Mouse (Mus musculus) c-Kit-positive CD71-positive TER-119-negative erythroid progenitor cells, embryonic 14.5 days (primary cell): ENCODE data around the gene Ttc39b.
A peak's percentile ranks its signal among the peaks of the same experiment; 100 is the strongest.

Source experiments
- DNase-seq: peaks from one replicate; pipeline ENCODE4 v3.0.0-alpha.2; 2013; ENCODE audit warnings: low read depth

Ttc39b gene

GRCm38 (mm10) chr4:83228664-83229283, 95.3 kb downstream of the Ttc39b start:
- no peak for DNase-seq

DNA sequence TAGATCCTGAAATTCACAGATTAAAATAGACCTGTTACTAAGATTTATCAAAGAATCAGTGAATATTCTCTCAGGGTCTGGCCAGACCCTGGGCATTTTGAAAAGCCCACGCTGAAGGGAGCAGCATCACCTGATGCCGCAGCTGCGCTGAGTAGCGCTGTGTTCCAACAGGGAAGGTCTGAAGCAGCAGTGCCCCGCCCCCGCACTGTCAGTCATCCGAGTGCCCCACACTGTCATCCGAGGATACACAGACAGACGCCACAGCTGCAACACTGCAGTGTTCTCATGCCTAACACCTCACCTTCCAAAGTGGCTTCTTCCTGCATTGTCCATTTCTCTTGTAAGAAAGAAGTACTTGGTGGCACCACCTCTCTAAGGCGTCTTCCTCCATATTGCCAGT, 96.0 kb downstream of the Ttc39b start:
- no peak for DNase-seq

- no peak for DNase-seq
Observed at GRCm38 (mm10) chr4:83225633-83226360, 98.3 kb downstream of the Ttc39b start.

- peak; percentile 7 for DNase-seq
Observed at GRCm38 (mm10) chr4:83224242-83224641, 99.8 kb downstream of the Ttc39b start.

DNA sequence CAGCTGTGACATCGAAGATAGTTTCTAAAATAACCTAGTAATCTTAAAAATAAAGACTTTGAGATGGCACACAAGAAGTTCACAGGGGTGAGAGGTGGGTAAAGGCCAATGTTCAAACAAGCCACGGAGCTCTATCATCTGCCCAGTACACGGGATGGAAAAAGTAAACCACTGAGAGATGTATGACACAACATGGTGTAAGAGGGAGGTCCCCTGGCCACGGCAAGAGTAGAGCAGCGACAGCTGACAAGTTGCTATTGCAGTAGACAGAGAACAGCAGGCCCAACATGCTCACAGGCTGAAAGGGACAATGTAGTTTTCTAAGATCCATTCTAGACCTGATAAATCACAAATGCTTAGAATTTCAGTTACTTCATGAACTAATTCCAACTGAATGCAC, 100.9 kb downstream of the Ttc39b start:
- DNase-seq, result no peak

DNA sequence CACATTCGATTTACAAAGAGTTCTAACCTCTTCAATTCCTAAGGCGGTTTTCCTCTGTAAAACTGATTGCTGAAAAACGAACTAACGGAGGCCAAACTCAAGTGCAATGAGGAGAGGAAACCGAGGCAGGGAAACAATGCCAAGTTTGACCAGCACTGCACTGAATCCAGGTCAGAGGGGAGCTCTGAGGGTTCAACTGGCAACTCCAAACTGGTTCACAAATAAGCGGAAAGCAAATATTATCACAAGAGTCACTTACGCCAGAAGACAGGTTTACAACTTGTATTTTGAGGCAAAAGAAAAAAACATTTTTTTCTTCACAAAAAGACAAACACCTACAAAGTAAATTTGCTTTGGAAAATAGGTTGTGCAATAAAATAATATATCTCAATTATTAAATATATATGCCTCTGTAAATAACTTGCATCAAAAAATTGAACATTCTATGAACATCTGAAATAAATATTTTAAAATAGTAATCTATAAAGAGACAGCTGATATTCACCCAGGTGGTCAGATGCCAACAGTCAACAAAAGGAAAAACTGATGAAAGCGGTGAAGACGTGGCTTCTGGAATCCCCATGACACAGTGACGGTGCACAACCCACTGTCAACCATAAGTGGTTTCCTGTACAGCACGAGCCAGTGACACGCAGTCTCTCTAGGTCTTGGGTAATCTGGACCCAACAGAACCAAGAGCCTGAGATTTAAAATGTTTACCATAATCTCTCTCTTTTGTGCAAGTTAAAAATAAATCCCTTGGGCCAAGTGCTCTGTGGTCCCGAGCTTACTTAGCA, 103.1 kb downstream of the Ttc39b start:
- DNase-seq, result no peak

GRCm38 (mm10) chr4:83219253-83219652, 104.8 kb downstream of the Ttc39b start:
- no peak for DNase-seq

GRCm38 (mm10) chr4:83217128-83217527, 106.9 kb downstream of the Ttc39b start:
- no peak for DNase-seq

DNA sequence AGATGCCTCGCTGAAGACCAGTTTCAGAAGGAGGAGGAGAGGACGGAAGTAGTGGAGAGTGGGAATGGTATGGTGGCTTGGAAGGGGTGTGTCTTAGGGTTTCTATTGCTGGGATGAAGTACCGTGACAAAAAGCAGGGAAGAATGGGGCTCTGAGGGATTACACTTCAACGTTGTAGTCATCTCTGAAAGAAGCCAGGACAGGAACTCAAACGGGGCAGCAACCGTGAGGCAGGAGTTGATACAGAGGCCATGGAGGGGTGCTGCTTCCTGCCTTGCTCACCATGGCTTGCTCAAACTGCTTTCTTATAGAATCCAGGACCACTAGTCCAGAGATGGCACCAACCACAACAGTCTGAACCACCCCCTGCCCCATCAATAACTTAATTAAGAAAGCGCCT, 107.7 kb downstream of the Ttc39b start:
- no peak for DNase-seq

- DNase-seq, result no peak
Observed at GRCm38 (mm10) chr4:83215776-83216175, 108.3 kb downstream of the Ttc39b start.

- no peak for DNase-seq
Observed at GRCm38 (mm10) chr4:83214822-83215558, 109.1 kb downstream of the Ttc39b start.

DNA sequence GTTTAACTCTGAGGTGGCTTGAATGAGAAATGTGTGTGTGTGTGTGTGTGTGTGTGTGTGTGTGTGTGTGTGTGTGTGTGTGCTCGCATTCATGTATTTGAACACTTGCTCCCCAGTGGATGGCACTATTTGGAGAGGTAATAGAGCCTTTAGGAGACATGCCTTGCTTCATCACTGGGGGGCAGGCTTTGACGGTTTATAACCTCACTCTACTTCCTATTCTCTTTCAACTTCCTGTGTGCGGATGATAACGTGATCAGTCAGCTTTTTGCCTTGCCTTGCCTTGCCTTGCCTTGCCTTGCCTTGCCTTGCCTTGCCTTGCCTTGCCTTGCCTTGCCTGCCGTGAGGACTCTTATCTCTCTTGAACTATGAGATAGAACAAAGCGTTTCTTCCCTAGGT, 110.3 kb downstream of the Ttc39b start:
- DNase-seq, result peak; percentile 4

DNA sequence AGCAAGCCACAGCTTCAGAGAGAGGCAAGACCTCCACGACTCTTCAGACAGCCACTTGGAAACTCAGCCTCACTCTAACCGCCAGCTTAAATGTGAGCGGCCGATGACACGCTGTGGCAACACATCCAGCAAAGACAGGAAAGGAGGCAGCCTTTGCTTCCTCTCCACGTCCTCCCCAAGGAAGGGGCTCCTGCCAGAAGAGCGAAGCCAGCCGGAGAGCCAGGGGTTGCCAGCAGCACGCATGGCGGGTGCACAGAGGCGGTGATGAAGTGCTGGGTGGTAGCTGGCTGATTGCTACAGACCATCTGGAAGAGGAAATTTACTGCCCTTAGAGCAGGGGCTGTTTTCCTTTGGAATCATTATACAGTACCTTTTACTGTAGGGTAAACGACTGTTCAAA, 112.3 kb downstream of the Ttc39b start:
- no peak for DNase-seq

- DNase-seq, result no peak
Observed at GRCm38 (mm10) chr4:83210437-83210836, 113.6 kb downstream of the Ttc39b start.

- DNase-seq, result no peak
Observed at GRCm38 (mm10) chr4:83206803-83207586, 117.1 kb downstream of the Ttc39b start.

DNA sequence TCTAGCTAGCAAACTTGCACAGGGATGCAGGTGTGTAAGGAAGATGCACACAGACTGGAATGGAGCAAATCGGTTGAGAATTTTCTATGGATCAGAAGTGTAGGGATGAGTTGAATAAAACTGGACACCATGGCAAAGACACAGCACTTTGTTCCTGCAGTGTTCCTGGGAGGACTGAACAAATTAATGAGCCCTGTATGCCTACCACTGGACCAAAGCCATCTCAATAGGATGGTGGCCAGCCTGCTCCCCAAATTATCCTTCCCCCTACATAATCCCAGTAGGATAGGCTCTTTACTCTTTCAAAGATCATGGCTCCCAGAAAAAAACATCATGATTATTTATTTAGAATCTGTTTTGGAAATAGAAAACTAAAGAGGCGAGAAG, 117.6 kb downstream of the Ttc39b start:
- no peak for DNase-seq

GRCm38 (mm10) chr4:83199391-83199790, 124.7 kb downstream of the Ttc39b start:
- DNase-seq, result no peak

DNA sequence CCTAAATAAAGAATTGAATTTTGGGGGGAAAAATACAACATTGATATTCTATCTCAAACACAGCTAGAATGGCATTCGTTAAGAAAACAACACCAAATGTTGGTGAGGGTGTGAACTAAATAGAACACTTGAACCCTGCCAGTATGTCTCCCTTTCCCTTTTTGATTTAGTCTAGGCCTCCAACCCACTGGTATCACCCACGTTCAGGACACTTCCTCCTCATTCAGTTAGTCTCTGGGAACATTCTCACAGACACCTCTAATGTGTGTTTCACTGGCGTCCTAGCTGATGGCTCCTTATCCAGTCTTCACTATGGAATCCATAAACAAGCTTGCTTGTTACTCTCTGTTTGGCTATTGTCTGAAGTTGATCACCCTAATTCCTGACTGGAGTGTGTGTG, 125.9 kb downstream of the Ttc39b start:
- DNase-seq, result no peak

- DNase-seq, result no peak
Observed at GRCm38 (mm10) chr4:83189736-83190135, 134.3 kb downstream of the Ttc39b start.

- DNase-seq, result no peak
Observed at GRCm38 (mm10) chr4:83187324-83187723, 136.7 kb downstream of the Ttc39b start.

DNA sequence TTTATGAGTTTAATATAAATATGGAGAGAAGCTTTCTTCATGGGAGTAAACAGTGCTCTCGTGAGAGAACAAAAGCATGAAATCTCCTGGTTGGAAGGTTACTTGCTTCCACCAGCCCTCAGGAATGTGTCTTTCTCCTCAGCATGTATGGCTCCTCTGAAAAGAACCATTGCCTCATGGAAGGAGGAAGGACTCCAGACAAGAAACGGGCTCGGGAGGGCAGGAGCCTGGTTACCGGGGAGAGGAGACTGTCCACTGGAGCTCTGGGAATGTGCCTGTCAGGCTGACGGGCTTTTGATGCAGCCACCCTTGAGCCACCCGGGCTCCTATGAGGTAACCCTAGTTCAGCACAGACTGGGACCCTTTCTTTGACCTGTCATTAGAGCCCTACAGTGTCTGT, 137.6 kb downstream of the Ttc39b start:
- no peak for DNase-seq
